Mouse (Mus musculus) MEL (cell line): Measurements from ENCODE around the gene Rras2.

Source experiments
- CTCF ChIP-seq, 3 experiments: IDR thresholded peaks in 2 of 3; conservative IDR thresholded peaks in 1 of 3; 2 replicates each; pipeline ENCODE4 v1.5.1; 2011 to 2012; ENCODE audit warnings: low read length in 3 of 3, low read depth in 2 of 3, mild to moderate bottlenecking in 2 of 3, improper control_type of control experiment in 1 of 3, inconsistent platforms in 1 of 3, mixed read lengths in 1 of 3, moderate library complexity in 1 of 3; ENCODE audit not compliant: control insufficient read depth in 1 of 3, insufficient read depth in 1 of 3, poor library complexity in 1 of 3, severe bottlenecking in 1 of 3
- E2F4 ChIP-seq: IDR thresholded peaks from 2 replicates; pipeline ENCODE4 v1.6.1; 2011; ENCODE audit warnings: low read depth, low read length, improper control_type of control experiment, borderline replicate concordance
- MAX ChIP-seq: IDR thresholded peaks from 2 replicates; pipeline ENCODE4 v1.6.1; 2011; ENCODE audit warnings: low read length, improper control_type of control experiment
- MYC ChIP-seq: IDR thresholded peaks from 2 replicates; pipeline ENCODE4 v1.6.1; 2011; ENCODE audit warnings: low read depth, mild to moderate bottlenecking, low read length, improper control_type of control experiment, moderate library complexity
- POLR2AphosphoS2 ChIP-seq: IDR thresholded peaks from 2 replicates; pipeline ENCODE4 v1.6.1; 2011; ENCODE audit warnings: low read length, improper control_type of control experiment
- RAD21 ChIP-seq: IDR thresholded peaks from 2 replicates; pipeline ENCODE4 v1.6.1; 2011; ENCODE audit warnings: mild to moderate bottlenecking, low read depth, low read length, improper control_type of control experiment
- UBTF ChIP-seq: IDR thresholded peaks from 2 replicates; pipeline ENCODE4 v1.6.1; 2012; ENCODE audit warnings: low read depth, mild to moderate bottlenecking, inconsistent platforms, low read length, improper control_type of control experiment, moderate library complexity, borderline replicate concordance; ENCODE audit not compliant: insufficient read depth
- ZC3H11A ChIP-seq: IDR thresholded peaks from 2 replicates; pipeline ENCODE4 v1.6.1; 2012; ENCODE audit warnings: low read depth, mild to moderate bottlenecking, inconsistent platforms, low read length, improper control_type of control experiment

- TF ChIP-seq MAX: no peak
- TF ChIP-seq ZC3H11A: no peak
- no peak for TF ChIP-seq POLR2AphosphoS2
- no peak for TF ChIP-seq UBTF
- TF ChIP-seq CTCF (IDR thresholded peaks at IDR 0.05 in 2 of 3, conservative IDR thresholded peaks at IDR 0.05 in 1 of 3; ENCODE audit: control insufficient read depth in 1 of 3, insufficient read depth in 1 of 3, low read depth in 2 of 3, low read length in 3 of 3, poor library complexity in 1 of 3, severe bottlenecking in 1 of 3): no peak
- TF ChIP-seq E2F4: no peak
- no peak for TF ChIP-seq RAD21
- no peak for TF ChIP-seq MYC
Observed at GRCm38 (mm10) chr7:114156364-114156763, 38.8 kb upstream of the Rras2 start.
